Mouse (Mus musculus) spleen, adult 2 months (tissue): Measurements from ENCODE around the gene Calcrl.

Experiments
- CTCF ChIP-seq: fragments of 200-500 bp; IDR thresholded peaks from 2 replicates; pipeline ENCODE4 v1.5.1; 2011; ENCODE audit warnings: mild to moderate bottlenecking, inconsistent platforms; ENCODE audit not compliant: insufficient read depth, insufficient read length, insufficient replicate concordance; ENCODE audit errors: extremely low read depth
- POLR2A ChIP-seq: fragments of 200-500 bp; IDR thresholded peaks from 2 replicates; pipeline ENCODE4 v1.6.1; 2011; ENCODE audit warnings: low read depth, low read length, inconsistent platforms

DNA sequence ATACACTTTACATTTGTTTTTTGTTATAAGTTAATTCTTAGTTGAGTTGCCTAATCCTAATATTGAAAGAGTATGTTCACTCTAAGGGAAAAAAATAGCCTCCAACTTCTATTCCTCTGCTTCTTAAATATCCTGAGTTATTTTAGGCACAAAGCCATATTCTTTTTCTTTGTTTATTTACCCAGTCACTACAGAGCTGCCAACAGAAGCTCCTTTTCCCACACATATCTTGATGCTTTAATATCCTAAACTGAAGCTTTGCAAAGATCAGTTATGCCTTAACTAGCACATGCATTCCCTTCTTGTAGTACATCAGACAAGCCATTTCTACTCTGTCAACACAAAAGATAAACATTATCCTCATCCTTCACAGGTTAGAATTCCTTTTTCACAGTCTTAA lies 42.7 kb downstream of the Calcrl start:
- TF ChIP-seq CTCF (no peak), POLR2A (no peak)
